Mouse (Mus musculus): Measurements from ENCODE around the gene Gm16485. TPM values are rescaled to one million over a fixed set of nuclear protein-coding genes. Genes with fewer than 3 reads are reported as not detected.
A peak's percentile ranks its signal among the peaks of the same experiment; 100 is the strongest.

Gm16485 gene
- not detected for total RNA-seq (2021)
- long read RNA-seq, experiment 1, result 0 reads
- long read RNA-seq, experiment 2, result 0 reads

GRCm38 (mm10) chr9:8971491-8971890 lies at the start of gene Gm16485:
TSS of gene Gm16485 (plus strand) at chr9:8971791.
- DNase-seq, result no peak

GRCm38 (mm10) chr9:8927561-8927960 lies 44.0 kb upstream of the Gm16485 start:
- no peak for DNase-seq

DNA sequence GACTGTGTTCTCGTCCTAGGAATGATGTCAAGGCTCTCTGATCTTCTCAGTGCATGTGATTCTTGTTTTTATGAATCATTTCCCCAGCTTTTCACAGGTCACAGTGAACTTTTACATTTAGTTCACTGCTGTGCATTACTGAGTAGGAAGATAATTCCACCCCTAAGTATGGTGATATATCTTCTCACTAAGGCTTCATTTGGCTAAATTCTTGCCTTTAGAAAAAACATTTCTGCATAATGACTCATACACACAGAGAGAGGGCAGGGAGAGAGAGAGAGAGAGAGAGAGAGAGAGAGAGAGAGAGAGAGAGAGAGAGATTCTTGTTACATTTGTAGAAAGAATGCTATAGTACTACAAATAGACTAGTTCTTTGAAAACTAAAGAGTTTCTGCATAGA lies 33.8 kb upstream of the Gm16485 start:
- DNase-seq, result no peak

DNA sequence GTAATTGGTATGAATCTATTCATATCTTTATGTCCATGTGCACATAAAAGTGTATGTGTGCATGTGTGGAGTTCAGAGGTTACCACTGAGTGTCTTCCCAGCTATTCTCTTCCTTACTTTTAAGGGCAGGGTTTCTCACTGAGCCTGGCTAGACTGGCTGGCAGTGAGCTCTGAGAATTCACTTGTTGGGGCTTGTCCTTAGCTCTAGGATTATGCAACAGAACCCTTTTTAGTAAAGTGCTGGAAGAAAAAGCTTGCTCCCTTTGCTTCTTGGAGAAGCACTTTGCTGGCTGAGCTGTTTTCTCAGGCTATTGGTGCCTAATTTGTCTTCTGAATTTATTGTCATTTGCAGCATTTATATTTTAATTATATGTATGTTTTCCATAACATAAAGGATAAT lies 18.3 kb upstream of the Gm16485 start:
- no peak for DNase-seq

DNA sequence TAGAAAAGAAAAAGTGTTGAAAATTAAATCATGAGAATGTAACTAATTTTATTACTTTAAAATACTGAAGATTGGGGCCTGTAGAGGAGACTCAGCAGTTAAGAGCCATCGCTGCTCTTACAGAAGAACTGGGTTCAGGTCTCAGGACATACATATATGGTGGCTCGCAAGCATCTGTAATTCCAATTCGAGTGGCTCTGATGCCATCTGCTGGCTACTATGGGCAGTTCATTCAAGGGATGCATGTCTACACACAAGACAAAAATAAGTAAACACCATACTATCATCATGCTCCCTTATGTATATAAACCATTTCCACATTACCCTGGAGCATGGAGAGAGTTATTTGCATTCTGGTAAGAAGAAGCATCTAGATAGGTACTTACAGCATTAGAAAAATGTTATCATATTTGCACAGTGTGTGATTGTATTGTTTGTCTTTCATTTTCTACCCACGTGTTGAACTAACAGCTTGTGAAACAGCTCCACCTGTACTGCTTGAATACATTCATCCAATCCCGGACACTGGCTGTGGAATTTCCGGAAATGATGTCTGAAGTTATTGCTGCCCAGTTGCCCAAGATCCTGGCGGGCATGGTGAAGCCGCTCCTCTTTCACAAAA lies 7.0 kb upstream of the Gm16485 start:
- peak; percentile 58 for DNase-seq

- DNase-seq, result peak; percentile 21
Observed at GRCm38 (mm10) chr9:8970240-8970639, 1.4 kb upstream of the Gm16485 start.

DNA sequence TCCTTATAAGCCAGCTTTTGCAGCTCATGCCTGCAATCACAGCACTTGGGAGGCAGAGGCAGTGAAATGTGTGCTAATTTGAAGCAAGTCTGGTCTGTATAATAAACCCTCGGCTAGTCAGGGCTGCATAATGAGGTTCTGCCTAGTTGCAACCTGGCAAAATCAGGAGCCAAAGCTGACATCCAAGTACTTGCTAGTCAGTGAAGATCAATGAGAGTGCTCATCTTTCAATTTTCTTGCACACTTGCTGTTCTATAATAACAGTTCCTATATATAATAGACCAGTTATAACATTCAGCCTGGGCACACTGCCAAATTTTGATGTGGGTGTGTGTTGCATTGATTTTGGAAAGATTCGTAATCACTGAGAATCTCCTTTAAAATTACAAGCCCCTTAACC lies 6.2 kb downstream of the Gm16485 start:
- DNase-seq, result no peak

DNA sequence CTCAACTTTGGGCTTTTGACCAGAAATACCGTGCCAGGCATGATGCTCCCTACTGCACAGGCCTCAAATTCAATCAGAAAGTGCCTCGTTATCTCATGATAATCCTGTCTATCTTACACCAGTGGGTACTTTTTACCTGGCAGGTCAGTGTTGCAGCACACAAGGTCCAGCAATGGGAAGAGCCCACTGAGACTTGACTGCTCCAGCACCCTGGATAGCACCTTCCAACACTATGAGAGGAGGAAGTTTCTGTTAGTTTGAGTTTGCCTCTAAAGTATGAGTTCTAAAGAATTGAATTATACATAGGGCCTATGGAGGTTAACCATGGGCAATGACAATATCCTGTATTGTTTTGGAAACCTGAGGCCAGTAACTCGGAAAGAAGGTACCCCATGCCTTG lies 10.7 kb downstream of the Gm16485 start:
- no peak for DNase-seq

- DNase-seq, result no peak
Observed at GRCm38 (mm10) chr9:8996494-8996893, 24.9 kb downstream of the Gm16485 start.

DNA sequence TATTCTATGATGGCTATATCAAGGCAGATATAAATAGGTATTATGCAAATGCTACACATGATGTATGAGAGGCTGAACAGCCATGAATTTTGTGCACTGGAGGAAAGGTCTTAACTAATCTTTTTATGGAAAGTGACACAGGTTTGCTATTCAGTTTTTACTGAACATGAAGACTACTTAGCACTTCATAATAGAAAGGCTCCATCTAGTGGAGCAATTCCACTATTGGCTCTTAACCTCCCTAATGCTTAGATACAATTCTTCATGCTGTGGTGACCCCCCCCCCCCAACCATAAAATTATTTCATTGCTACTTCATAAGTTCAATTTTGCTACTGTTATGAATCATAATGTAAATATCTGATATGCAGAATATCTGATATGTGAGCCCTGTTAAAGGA lies 29.6 kb downstream of the Gm16485 start:
- no peak for DNase-seq

DNA sequence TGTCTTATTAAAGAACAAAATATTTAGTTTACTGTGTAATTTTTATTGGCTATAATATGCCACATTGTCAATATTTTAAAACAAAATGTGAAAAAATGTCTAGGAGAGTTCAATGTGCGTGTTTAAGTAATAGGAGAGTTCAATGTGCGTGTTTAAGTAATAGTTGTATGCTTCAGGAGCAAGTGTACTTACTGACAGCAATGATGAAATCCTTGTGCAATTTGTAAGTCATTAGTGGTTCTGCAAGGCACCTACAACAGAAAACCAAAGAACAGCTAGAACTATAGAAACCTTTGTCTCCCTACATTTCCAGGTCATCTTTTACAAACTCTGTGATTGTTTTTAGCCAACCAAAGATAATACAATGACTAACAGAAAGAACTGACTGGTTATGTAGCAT lies 43.5 kb downstream of the Gm16485 start:
- no peak for DNase-seq

Other genes starting within 250 kb of the Gm16485 start
- under 1 TPM; 0.15 to 0.21 TPM for gene Pgr, start 72.0 kb upstream of the Gm16485 start, total RNA-seq (2021)